Mouse (Mus musculus) myocyte (in vitro differentiated cells): ENCODE data around the gene Efcab11.

Experiments
- CEBPB ChIP-seq: IDR thresholded peaks from 2 replicates; pipeline ENCODE4 v1.6.1; 2011; ENCODE audit warnings: mild to moderate bottlenecking, moderate library complexity; ENCODE audit not compliant: poor library complexity, insufficient read depth, severe bottlenecking
- E2F4 ChIP-seq: IDR thresholded peaks from one replicate; pipeline ENCODE4 v1.6.1; 2011; ENCODE audit warnings: mild to moderate bottlenecking, control low read depth, moderate library complexity; ENCODE audit not compliant: insufficient read depth
- MAX ChIP-seq: IDR thresholded peaks from one replicate; pipeline ENCODE4 v1.6.1; 2011; ENCODE audit warnings: low read depth, mild to moderate bottlenecking, control low read depth
- MYOG ChIP-seq, 3 experiments: IDR thresholded peaks; one replicate each; pipeline ENCODE4 v1.6.1; 2011; ENCODE audit warnings: control low read depth in 2 of 3, low read depth in 2 of 3, mild to moderate bottlenecking in 2 of 3; ENCODE audit not compliant: insufficient read length in 2 of 3, control insufficient read depth in 1 of 3, insufficient read depth in 1 of 3
- POLR2A ChIP-seq: IDR thresholded peaks from one replicate; pipeline ENCODE4 v1.6.1; 2011; ENCODE audit warnings: low read depth, mild to moderate bottlenecking, control low read depth, moderate library complexity; ENCODE audit not compliant: insufficient read length
- POLR2AphosphoS2 ChIP-seq: IDR thresholded peaks from one replicate; pipeline ENCODE4 v1.6.1; 2011; ENCODE audit warnings: low read depth, control low read depth; ENCODE audit not compliant: insufficient read length
- REST ChIP-seq: IDR thresholded peaks from one replicate; pipeline ENCODE4 v1.6.1; 2011; ENCODE audit warnings: mild to moderate bottlenecking, control low read depth, moderate library complexity; ENCODE audit not compliant: insufficient read depth, insufficient read length
- SRF ChIP-seq: IDR thresholded peaks from one replicate; pipeline ENCODE4 v1.6.1; 2011; ENCODE audit warnings: low read depth; ENCODE audit not compliant: control insufficient read depth, insufficient read length
- TCF12 ChIP-seq: IDR thresholded peaks from one replicate; pipeline ENCODE4 v1.6.1; 2011; ENCODE audit warnings: mild to moderate bottlenecking, control low read depth; ENCODE audit not compliant: poor library complexity, insufficient read depth, severe bottlenecking
- USF1 ChIP-seq: IDR thresholded peaks from one replicate; pipeline ENCODE4 v1.6.1; 2011; ENCODE audit warnings: low read depth, mild to moderate bottlenecking, control low read depth, moderate library complexity

GRCm38 (mm10) chr12:99933630-99934029 lies 49.4 kb upstream of the Efcab11 start:
- TF ChIP-seq POLR2A (no peak), POLR2AphosphoS2 (no peak), USF1 (no peak), REST (no peak), CEBPB (no peak), MAX (no peak), E2F4 (no peak), SRF (no peak), TCF12 (no peak), MYOG (IDR thresholded peaks at IDR 0.05; ENCODE audit: control insufficient read depth in 1 of 3, insufficient read depth in 1 of 3, insufficient read length in 2 of 3, low read depth in 2 of 3) (peak in 2 of 3 experiments; percentile 38 to 63)
